Mouse (Mus musculus): ENCODE data around the gene Olfr1418. TPM values are rescaled to one million over a fixed set of nuclear protein-coding genes. Genes with fewer than 3 reads are reported as not detected.

Olfr1418 gene
- polyA plus RNA-seq, 1 experiment from 2014 or later = not detected

DNA sequence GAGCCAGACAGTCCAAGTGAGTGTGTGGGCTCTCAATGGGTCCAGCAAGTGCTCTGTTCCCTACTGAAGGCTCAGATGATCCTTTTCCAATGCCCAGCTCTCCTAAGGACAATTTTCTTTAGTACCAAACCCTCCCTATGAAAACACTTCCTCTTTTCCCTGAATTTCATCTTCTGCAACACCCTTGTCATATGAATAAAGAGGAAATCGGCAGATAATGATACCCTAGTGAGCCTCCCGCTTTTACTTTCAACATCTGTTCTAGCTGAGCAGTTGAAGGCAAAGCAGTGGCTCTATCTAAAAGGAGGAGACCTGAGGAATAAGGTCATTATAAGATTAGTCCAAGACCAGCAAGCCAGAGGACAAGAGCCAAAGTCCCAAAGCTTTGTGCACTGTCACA is 52.4 kb downstream of the Olfr1418 start:
- Histone ChIP-seq H3K36me3 (no peaks in the 10 kb centered on the region), H3K27ac (replicated peaks) (no peak overlapping the region), H3K27me3 (no peaks in the 10 kb centered on the region), H3K4me3 (no peak overlapping the region), H3K9me3 (no peaks in the 10 kb centered on the region), H3K4me1 (no peaks in the 10 kb centered on the region), H3K4me2 (replicated peaks) (no peak overlapping the region), H3K9ac (replicated peaks) (no peak overlapping the region)
- 85% methylated on average over 2 of the region's 2 CpGs for WGBS
- no peak for ATAC-seq (replicated peaks)

DNA sequence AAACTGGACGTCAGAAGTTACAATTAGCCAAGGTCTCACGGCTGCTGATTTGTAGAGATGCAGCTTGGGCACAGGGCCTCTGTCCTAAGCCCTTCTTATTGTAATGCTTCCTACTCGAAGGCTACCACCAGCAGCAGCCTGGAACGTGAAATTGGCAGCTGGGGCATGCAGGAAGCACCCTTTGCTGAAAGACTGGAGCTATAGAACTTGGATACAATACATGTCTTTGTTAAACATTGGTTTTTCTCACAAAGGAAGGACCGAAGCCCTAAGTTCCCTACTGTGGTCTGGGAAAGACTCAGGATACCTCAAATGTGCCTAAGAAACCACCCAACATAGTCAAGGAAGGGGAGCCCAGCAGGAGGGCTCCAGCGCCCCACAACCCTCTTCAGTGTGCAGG is 53.0 kb downstream of the Olfr1418 start:
- no peaks in the 10 kb centered on the region for H3K4me1 ChIP-seq
- ATAC-seq (replicated peaks) = no peak
- WGBS = 30% methylated on average over 6 of the region's 6 CpGs

DNA sequence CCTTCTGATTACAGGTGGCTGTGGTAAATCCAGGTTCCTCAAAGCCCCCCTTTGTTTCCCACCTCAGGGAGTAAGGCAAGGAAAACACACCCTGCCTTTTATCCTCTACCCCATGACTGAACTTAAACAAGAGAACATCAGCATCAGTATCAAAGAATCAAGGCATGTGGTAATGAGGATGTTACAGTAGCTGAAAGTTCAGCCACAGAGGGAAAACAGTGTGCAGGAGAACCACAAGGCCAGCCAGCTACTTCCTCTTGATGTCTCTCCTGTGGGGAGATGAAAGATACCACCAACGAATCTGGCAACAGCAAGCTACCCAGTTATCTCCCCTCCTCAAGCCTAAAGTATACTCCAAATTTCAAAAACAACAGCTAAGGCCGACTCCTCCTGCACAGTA is 53.6 kb downstream of the Olfr1418 start:
- no peak for ATAC-seq (replicated peaks)
- Histone ChIP-seq H3K9ac (replicated peaks) (no peak overlapping the region), H3K4me3 (no peak overlapping the region), H3K27me3 (no peaks in the 10 kb centered on the region), H3K9me3 (no peaks in the 10 kb centered on the region), H3K4me1 (no peaks in the 10 kb centered on the region), H3K4me2 (replicated peaks) (no peak overlapping the region), H3K36me3 (no peaks in the 10 kb centered on the region), H3K27ac (replicated peaks) (no peak overlapping the region)
- WGBS = 68% methylated on average over 2 of the region's 2 CpGs

More for the DNA sequence above, 53.0 kb downstream of the Olfr1418 start:
- H3K4me2 ChIP-seq (replicated peaks) = no peak overlapping the region
- H3K27me3 ChIP-seq = no peaks in the 10 kb centered on the region
- H3K9me3 ChIP-seq = no peaks in the 10 kb centered on the region
- H3K36me3 ChIP-seq = no peaks in the 10 kb centered on the region
- no peak overlapping the region for H3K4me3 ChIP-seq
- no peak overlapping the region for H3K9ac ChIP-seq (replicated peaks)
- H3K27ac ChIP-seq (replicated peaks) = no peak overlapping the region

DNA sequence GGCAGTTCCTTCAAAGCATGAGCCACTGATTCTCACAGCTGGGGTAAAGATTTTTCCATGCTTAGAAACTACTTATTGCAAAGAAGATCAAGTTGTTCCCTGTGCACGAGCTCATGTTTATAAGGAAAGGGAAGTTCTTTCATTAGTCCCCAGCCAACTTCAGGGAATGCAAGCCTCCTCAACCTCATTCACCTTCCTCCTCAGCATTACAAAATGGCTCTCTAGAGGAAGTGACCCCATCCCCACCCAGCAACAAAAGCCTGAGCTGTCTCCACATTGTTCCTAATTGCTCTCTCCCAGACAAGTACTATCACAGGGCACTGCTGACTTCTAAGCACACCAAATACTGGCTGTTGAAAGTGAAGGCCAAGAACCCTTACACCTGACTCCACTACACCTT is 56.4 kb downstream of the Olfr1418 start:
- Histone ChIP-seq H3K4me1 (no peaks in the 10 kb centered on the region), H3K4me3 (no peak overlapping the region), H3K36me3 (no peaks in the 10 kb centered on the region), H3K9me3 (no peaks in the 10 kb centered on the region), H3K4me2 (replicated peaks) (no peak overlapping the region), H3K9ac (replicated peaks) (no peak overlapping the region), H3K27me3 (no peaks in the 10 kb centered on the region), H3K27ac (replicated peaks) (no peak overlapping the region)
- ATAC-seq (replicated peaks) = no peak
- WGBS = 74% methylated on average over 1 of the region's 1 CpGs

Other genes starting within 250 kb of the Olfr1418 start
- gene Ms4a2, start 237.3 kb downstream of the Olfr1418 start, polyA plus RNA-seq (2015; fragmentation: Nextera tagmentation; extraction: Ambion mirVana) = not detected in 2 replicates
- not detected in 2 replicates for gene Ms4a3, start 220.2 kb downstream of the Olfr1418 start, polyA plus RNA-seq (2015; fragmentation: Nextera tagmentation; extraction: Ambion mirVana)
- not detected in 2 replicates for gene Oosp2, start 200.5 kb downstream of the Olfr1418 start, polyA plus RNA-seq (2015; fragmentation: Nextera tagmentation; extraction: Ambion mirVana)
- gene Oosp1, start 169.9 kb downstream of the Olfr1418 start, polyA plus RNA-seq (2015; fragmentation: Nextera tagmentation; extraction: Ambion mirVana) = not detected in 2 replicates
- gene Oosp3, start 164.0 kb downstream of the Olfr1418 start, polyA plus RNA-seq (2015; fragmentation: Nextera tagmentation; extraction: Ambion mirVana) = not detected in 2 replicates
- gene Gif, start 113.5 kb downstream of the Olfr1418 start, polyA plus RNA-seq (2015; fragmentation: Nextera tagmentation; extraction: Ambion mirVana) = not detected in 2 replicates
- 39.9 and 42.9 TPM in 2 replicates for gene Mrpl16, start 90.7 kb downstream of the Olfr1418 start, polyA plus RNA-seq (2015; fragmentation: Nextera tagmentation; extraction: Ambion mirVana)
- 11.8 and 13.2 TPM in 2 replicates for gene Stx3, start 41.7 kb downstream of the Olfr1418 start, polyA plus RNA-seq (2015; fragmentation: Nextera tagmentation; extraction: Ambion mirVana)
- not detected in 2 replicates for gene Olfr1417, start 21.8 kb downstream of the Olfr1418 start, polyA plus RNA-seq (2015; fragmentation: Nextera tagmentation; extraction: Ambion mirVana)
- not detected in 2 replicates for gene Olfr1419, start 14.0 kb upstream of the Olfr1418 start, polyA plus RNA-seq (2015; fragmentation: Nextera tagmentation; extraction: Ambion mirVana)
- gene Olfr1420, start 25.5 kb upstream of the Olfr1418 start, polyA plus RNA-seq (2015; fragmentation: Nextera tagmentation; extraction: Ambion mirVana) = not detected in 2 replicates
- 18.2 and 18.8 TPM in 2 replicates for gene Patl1, start 51.3 kb upstream of the Olfr1418 start, polyA plus RNA-seq (2015; fragmentation: Nextera tagmentation; extraction: Ambion mirVana)
- 4.3 and 4.9 TPM in 2 replicates for gene Osbp, start 104.9 kb upstream of the Olfr1418 start, polyA plus RNA-seq (2015; fragmentation: Nextera tagmentation; extraction: Ambion mirVana)
- not detected in 2 replicates for gene Olfr1423, start 180.3 kb upstream of the Olfr1418 start, polyA plus RNA-seq (2015; fragmentation: Nextera tagmentation; extraction: Ambion mirVana)
- gene Olfr1424, start 201.6 kb upstream of the Olfr1418 start, polyA plus RNA-seq (2015; fragmentation: Nextera tagmentation; extraction: Ambion mirVana) = not detected in 2 replicates
- gene Olfr1425, start 216.7 kb upstream of the Olfr1418 start, polyA plus RNA-seq (2015; fragmentation: Nextera tagmentation; extraction: Ambion mirVana) = not detected in 2 replicates
- not detected in 2 replicates for gene Olfr1426, start 230.9 kb upstream of the Olfr1418 start, polyA plus RNA-seq (2015; fragmentation: Nextera tagmentation; extraction: Ambion mirVana)
- gene Olfr1427, start 242.3 kb upstream of the Olfr1418 start, polyA plus RNA-seq (2015; fragmentation: Nextera tagmentation; extraction: Ambion mirVana) = not detected in 2 replicates